Mouse (Mus musculus) adrenal gland, adult 18-20 months (tissue): Measurements from ENCODE around the gene 3300002I08Rik. TPM values are rescaled to one million over a fixed set of nuclear protein-coding genes. Genes with fewer than 3 reads are reported as not detected.
A peak's percentile ranks its signal among the peaks of the same experiment; 100 is the strongest.
"Not testable (repeated sequence)": the region's sequence is repeated elsewhere in the genome, so short reads cannot be mapped to it uniquely, and the experiment has no call there.

Experiments
- DNase-seq, 2 experiments: peaks; one replicate each; pipeline ENCODE4 v3.0.0; 2021 to 2022; ENCODE audit warnings: low spot score in 2 of 2
- long read RNA-seq, 2 experiments: library from polyadenylated mRNA; stranded (forward); transcript quantifications; one replicate each; pipeline ENCODE4 v2.0.0; 2021
- total RNA-seq, 2 experiments: library from RNA; stranded (reverse); gene quantifications; 1 replicate in 1 of 2; 2 replicates in 1 of 2; pipeline ENCODE4 v1.2.3; 2021

Gene 3300002I08Rik
- total RNA-seq: 1 to 10 TPM; 3.5 to 6.0 TPM
- long read RNA-seq, experiment 1, partial matches to known transcripts: 0 of 1 reads
- long read RNA-seq, experiment 1, other reads (novel, unspliced or antisense): 1 of 1 reads
- long read RNA-seq, experiment 2, partial matches to known transcripts: 1 of 3 reads
- long read RNA-seq, experiment 2, other reads (novel, unspliced or antisense): 2 of 3 reads

- DNase-seq: peak; percentile 73 to 78
Observed at GRCm38 (mm10) chr2:150362113-150362877, at the start of gene 3300002I08Rik. TSS of gene 3300002I08Rik (minus strand) at chr2:150362765.

GRCm38 (mm10) chr2:150412146-150412545 lies 49.6 kb upstream of the 3300002I08Rik start:
- DNase-seq: not testable (repeated sequence)

- DNase-seq: no peak
Observed at GRCm38 (mm10) chr2:150390198-150390597, 27.6 kb upstream of the 3300002I08Rik start.

DNA sequence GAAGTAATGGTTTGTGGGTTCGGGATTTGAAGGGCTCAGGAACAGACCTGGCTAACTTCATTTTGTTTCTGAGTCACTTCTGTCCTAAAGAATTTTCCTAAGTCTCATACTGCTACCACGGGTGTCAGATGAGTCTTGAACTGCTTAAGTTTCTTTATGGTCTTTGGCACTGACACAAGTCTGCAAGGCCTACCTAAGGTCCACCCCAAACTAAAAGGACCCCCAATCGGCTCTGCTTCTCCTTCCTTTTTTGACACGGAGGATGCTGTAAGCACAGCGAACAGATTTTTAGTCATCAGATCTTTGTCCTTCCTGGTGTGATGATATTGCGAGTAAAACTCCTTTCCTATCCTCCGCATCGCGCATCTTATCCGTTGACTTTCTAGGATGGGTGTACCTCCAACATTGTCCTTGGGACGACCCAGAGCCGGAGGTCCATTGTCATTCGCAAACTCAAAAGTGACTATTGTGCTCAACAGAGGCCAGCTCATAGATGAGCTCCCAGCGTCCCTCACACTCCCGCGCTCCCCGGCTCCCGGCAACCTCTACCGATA lies 23.1 kb upstream of the 3300002I08Rik start:
- DNase-seq: not testable (repeated sequence)

DNA sequence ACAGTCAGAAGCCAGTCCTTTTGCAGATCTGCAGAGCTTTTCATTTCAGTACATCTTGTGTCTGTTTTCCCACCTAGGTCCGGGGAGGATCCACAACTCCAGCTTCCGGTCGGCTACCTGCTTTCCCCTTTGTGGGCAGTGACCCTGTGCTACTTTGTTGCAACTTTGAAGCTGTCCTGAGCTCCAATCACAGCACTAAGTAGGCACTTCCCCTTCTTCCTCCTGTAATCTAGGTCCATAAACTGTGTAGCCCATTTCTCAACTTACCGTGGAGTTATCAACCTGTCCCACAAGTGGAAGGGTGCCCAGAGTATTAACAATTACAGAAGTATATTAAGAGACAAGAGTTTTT lies 289 bp upstream of the 3300002I08Rik start:
- DNase-seq: no peak

DNA sequence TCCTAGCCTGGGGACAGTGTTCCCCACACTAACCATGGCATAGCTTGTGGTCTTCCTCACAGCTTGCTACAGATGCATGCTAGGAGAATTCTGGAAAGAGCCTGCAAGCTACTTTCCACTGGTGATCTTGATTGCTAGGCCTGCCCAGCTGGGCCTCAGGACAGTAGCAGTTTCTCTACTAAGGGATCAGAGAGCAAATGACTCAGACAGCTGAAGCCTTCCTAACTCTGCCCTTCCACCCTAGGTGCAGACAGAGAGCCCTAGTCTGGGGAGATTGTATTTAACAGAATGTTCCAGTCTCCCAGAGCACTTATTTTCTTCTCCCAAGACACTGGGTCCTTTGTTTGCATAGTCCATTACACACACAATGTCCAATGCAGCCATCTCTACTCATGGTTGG lies 5.4 kb downstream of the 3300002I08Rik start:
- DNase-seq: not testable (repeated sequence)

DNA sequence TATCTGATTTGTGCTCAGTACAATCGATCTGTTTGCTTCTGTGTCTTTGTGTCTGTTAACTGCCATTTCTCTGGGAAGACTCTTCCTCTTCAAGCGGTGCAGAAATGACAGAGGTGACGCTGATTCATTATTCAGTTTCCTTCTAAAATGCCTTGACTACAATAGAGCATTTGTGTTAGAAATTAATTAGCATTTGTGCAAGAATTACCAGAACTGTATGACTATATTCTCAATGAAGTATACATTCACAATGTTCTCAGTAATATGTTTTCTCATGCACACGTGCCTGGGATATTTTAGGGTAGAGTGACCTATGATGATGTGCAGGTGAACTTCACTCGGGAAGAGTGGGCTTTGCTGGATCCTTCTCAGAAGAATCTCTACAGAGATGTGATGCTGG lies 39.2 kb downstream of the 3300002I08Rik start, which contains the start of gene Gm10130:
Gene Gm10130, plus strand, starts transcription at position 301 of the 400 bp plus-strand sequence.
- no peak for DNase-seq

- DNase-seq: no peak
Observed at GRCm38 (mm10) chr2:150318973-150319372, 43.6 kb downstream of the 3300002I08Rik start.

- no peak for DNase-seq
Observed at GRCm38 (mm10) chr2:150316140-150316539, 46.4 kb downstream of the 3300002I08Rik start.

DNA sequence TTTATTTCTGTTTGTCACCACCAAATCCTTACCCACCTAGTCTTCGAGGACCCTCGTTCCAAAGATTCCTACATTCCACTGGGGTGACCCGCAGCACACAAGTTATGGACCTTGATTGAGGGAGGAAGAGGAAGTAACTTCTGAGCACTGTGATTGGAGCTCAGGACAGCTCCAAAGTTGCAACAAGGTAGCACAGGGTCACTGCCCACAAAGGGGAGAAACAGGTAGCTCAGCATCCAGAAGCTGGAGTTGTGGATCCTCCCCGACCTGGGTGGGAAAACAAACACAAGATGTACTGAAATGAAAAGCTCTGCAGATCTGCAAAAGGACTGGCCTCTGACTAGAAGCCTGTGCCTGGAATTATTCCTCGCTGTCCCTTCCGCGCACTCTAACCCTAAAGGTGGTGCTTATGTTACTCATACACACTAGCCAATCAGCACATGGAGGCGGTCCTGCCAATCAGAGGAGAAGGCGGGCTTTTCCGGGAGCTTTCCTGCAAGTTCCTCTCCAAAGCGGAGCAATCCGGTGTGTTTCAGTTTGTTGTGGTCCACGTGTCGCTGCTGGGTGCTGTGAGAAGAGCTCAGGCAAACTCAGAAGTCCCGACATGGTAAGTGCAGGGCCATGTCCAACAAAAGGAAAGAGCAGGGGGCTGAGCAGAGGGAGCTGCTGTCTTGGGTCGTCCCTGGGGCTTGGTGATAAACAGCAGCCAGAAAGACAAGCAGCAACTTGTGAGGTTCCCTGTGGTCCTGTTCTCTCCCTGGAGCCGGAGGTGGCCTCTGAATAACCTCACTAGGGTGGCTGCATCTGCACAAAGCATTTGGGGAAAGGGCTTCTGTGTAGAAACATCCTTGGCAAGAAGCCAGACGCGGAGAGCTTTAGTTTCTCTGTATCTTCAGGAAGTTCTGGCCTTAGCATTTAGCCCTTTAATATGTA lies 51.3 kb downstream of the 3300002I08Rik start:
- peak; percentile 75 to 85 for DNase-seq

DNA sequence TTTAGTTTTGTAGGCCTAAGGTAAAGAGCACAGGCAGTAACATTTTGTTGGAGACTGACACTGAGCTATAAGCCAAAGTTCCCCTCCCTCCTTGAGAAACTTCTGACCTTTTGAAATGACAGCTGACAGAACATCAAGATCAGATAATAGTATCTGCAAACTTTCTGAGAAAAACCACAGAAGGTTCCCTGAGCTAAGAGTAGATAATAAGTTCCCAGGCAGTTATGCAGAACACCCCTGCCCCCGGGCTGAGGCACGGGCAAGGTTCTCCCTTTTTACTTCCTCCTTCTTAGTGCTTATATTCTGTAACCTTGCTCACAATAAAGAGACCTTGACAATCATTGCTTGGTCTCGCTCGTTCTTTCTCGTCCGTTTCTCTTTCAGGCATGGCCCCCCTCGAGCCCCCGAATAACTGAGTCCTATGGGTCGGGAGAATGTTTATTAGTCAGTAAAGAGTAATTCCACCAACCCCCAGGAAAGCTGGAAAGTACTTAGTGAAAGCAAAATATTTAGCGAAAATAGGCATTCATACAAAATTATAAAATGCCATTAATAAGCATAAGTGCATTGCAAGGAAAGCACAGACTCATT lies 55.3 kb downstream of the 3300002I08Rik start:
- DNase-seq: no peak

DNA sequence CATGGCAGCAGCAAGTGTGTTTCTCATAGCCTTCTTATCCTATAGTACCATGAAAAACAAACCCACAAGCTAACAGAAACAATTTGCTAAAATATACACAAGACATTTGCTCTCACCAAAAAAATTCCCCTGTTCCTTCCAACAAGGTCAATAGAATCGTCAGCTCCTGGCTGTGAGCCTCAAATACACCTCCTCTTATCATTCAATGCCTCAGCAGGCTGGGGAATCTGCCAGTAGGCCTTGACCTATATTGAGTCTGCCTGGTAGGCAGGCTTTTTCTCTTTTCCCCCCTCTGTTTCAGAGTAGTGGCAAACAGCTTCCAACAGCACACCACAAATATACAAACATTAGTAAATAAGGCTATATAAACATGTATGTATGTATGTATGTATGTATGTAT lies 63.5 kb downstream of the 3300002I08Rik start:
- DNase-seq: peak in 1 of 2 experiments; percentile 17

DNA sequence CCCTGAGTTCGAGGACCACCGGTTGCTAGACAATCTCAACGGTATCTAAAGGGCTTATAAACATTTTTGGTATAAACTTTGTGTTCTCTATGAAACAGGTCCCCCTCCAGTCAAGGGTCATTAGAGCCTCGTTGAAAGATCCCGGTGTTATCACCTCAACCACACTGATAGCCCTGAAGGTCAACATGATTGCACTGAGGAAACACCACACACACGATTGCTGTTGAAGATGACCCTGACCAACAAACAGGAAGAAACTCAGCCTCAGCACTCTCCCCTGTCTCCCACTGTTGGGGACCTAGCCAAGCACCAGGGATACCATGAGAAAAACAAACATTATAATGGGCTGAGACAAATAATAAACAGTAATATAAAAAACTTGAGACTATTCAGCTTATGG lies 68.9 kb downstream of the 3300002I08Rik start:
- DNase-seq: no peak

Other genes with a start within 250 kb of the 3300002I08Rik start
- 1 to 10 TPM; 5.3 to 7.2 TPM for gene Zfp120, start 226.1 kb downstream of the 3300002I08Rik start, total RNA-seq
- not detected for gene Gm10770, start 183.1 kb downstream of the 3300002I08Rik start, total RNA-seq
- gene Gm14139, start 181.0 kb downstream of the 3300002I08Rik start, total RNA-seq: under 1 TPM; 0.22 to 0.76 TPM
- 1 to 10 TPM; 4.5 to 5.5 TPM for gene Zfp937, start 144.7 kb downstream of the 3300002I08Rik start, total RNA-seq
- 1 to 10 TPM; 5.4 to 6.8 TPM for gene Gm21994, start 107.2 kb downstream of the 3300002I08Rik start, total RNA-seq
- gene Gm14124, start 105.2 kb downstream of the 3300002I08Rik start, total RNA-seq: under 1 TPM; 0.17 to 0.19 TPM
- gene Gm10130, start 39.1 kb downstream of the 3300002I08Rik start, total RNA-seq: 1 to 10 TPM; 1.4 to 3.1 TPM
- 1 to 10 TPM; 4.0 to 4.8 TPM for gene Zfp442, start 88.7 kb upstream of the 3300002I08Rik start, total RNA-seq
- 1 to 10 TPM in 1 of 2 experiments, under 1 TPM in 1; 0.83 to 1.1 TPM for gene Zfp345, start 122.3 kb upstream of the 3300002I08Rik start, total RNA-seq
- gene Cst7, start 207.7 kb upstream of the 3300002I08Rik start, total RNA-seq: under 1 TPM in 1 of 2 experiments, not detected in 1; 0.51 TPM
- 100 to 1,000 TPM; 122 to 153 TPM for gene Apmap, start 245.8 kb upstream of the 3300002I08Rik start, total RNA-seq